Mouse (Mus musculus): ENCODE measurements around the gene Slc6a14. TPM values are rescaled to one million over a fixed set of nuclear protein-coding genes. Genes with fewer than 3 reads are reported as not detected.

The Slc6a14 gene
- not detected in 2 replicates for total RNA-seq (2023)

DNA sequence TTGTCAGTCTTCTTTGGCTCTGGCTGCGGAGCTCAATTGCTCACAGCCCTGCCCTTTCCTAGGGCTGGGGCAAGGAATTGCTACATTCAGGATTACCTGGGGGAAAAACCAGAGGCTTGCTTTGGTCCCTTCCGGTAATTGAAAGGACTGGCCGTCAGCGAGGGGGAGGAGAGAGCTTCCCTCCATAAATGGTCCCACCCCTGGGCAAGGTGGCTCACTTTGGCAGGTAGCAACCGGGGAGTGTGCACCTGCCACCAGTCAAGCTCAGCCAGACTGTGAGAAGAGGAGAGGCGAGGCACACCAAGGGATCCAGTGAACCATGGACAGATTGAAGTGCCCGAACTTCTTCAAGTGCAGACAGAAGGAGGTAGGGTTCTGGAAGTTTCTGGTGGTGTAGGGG is at the start of gene Slc6a14:
Gene Slc6a14, plus strand, starts transcription at position 68 of the 400 bp plus-strand sequence.

DNA sequence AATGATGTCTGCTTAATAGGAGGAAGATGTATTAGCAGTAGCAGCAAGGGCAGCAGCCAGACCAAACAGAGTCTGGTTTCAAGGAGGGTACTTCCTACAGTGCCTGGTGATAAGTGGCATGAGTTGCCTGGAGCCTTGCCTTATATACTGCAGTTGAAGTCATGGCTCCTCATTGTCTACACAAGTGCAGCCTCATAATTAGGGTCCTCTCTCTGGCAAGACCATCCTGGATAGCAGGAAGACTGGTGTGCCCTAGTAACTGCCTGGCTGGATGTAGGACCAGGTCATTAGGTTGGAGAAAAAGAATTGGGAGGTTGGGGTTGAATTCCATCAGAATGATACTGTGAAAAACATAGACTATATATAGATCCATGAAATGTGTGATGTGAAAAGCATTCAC is 30.3 kb downstream of the Slc6a14 start, which contains the start of gene Gm28269:
Gene Gm28269, minus strand, starts transcription at position 101 of the 400 bp plus-strand sequence.

Other genes with a start within 250 kb of the Slc6a14 start
- not detected in 2 replicates for gene Agtr2, start 230.4 kb upstream of the Slc6a14 start, total RNA-seq (2023)
- not detected in 2 replicates for gene Gm28269, start 30.2 kb downstream of the Slc6a14 start, total RNA-seq (2023)